Mouse (Mus musculus) lung, postnatal 0 days (tissue): ENCODE measurements at regions not wholly inside any gene's neighbourhood (a gene's known extent, or its start where the extent isn't known, plus 50 kb on each side); places are given as distances from the start of the nearest gene placed in this dataset.

ENCODE experiments used
- CTCF ChIP-seq: IDR thresholded peaks from 2 replicates; pipeline ENCODE4 v1.5.1; 2016; ENCODE audit warnings: antibody characterized with exemption, mild to moderate bottlenecking
- EP300 ChIP-seq: IDR thresholded peaks from 2 replicates; pipeline ENCODE4 v1.6.1; 2016; ENCODE audit warnings: antibody characterized with exemption, mild to moderate bottlenecking, control low read depth

DNA sequence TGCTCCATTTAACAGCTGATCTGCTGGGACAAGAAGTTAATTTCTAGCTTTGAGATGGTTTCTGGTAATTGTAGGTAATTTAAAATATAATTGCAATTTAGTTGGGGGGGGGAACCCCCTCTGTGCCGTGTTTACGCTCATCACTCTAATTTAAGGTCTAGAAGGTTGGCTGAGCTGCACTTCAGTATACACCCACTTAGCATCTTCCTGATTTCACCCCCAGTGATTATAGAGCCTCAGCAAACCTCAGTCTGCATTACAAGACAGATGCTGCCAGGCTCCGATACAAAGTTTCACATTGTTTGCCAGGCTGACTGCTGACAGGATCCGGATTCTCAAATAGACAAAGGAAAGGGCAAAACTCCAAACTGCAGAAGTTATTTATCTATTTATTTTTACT lies 71.5 kb upstream of the Bmp4 start:
- TF ChIP-seq CTCF (no peak), EP300 (no peak)
